Mouse (Mus musculus): ENCODE results near the gene Carns1. TPM values are rescaled to one million over a fixed set of nuclear protein-coding genes. Genes with fewer than 3 reads are reported as not detected.
"Not testable (repeated sequence)": the region's sequence is repeated elsewhere in the genome, so short reads cannot be mapped to it uniquely, and the experiment has no call there.

Carns1 gene
- polyA plus RNA-seq, 1 experiment from 2014 or later = 4.4 TPM

DNA sequence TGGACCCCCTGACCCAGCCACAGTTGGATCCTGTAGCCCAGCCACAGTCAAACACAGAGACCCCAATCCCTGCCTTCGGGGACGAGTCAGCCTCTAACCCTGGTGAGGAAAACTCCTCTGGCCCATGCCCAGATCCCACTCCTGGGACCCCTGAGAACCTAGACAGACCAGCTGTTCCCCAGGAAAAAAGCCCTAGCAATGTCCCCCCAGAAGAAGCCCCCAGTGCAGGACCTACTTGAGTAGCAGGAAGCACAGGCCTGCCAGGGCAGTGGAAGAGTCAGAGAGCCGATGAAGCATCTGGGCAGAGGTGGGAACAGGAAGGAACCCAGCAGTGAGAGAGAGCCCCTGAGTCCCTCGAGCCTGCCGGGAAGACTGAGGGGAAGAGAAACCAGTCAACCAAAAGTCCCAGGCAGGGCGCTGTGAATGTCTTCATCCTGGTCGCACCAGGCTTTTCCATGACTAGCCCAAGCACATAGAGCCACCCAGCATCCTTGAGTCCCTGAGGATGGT is 31.5 kb downstream of the Carns1 start, which contains the start of gene Cabp4:
Cabp4 (minus strand) TSS at position 275 of the 510 bp plus-strand sequence.
- 82% methylated on average over 7 of the region's 7 CpGs for WGBS
- no peak for DNase-seq (ENCODE audit: low spot score)
- no peak within 1 kb of the TSS for H3K27ac ChIP-seq (replicated peaks)

DNA sequence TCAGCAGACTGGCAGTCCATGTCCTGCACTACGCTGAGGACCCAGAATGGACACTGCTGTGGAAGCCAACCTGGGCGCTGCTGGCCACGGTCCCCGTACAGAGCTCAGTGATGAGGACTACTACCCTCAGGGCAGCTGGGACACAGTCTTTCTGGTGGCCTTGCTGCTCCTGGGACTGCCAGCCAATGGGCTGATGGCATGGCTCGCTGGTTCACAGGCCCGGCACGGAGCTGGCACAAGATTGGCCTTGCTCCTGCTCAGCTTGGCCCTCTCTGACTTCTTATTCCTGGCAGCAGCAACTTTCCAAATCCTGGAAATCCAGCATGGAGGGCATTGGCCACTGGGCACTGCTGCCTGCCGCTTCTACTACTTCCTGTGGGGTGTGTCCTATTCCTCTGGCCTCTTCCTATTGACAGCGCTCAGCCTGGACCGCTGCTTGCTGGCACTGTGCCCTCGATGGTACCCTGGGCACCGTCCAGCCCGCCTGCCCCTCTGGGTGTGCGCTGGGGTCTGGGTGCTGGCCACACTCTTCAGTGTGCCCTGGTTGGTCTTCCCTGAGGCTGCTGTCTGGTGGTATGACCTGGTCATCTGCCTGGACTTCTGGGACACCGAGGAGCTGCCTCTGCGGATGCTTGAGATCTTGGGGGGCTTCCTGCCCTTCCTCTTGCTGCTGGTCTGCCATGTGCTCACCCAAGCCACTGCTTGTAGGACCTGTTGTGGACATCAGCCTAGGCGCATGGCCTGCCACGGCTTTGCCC is 32.7 kb downstream of the Carns1 start:
- no peak overlapping the region for H3K27ac ChIP-seq (replicated peaks)
- 90% methylated on average over 18 of the region's 18 CpGs for WGBS
- no peak overlapping the region for H3K4me3 ChIP-seq
- H3K4me1 ChIP-seq = peaks cover 9% of the 10 kb centered on the region
- no peak for DNase-seq (ENCODE audit: low spot score)
- H3K9me3 ChIP-seq = peaks cover 3% of the 10 kb centered on the region; the same call in 1 of the 2 replicates
- H3K36me3 ChIP-seq (replicated peaks) = no peaks in the 10 kb centered on the region
- H3K27me3 ChIP-seq (replicated peaks; ENCODE audit: low read depth, poor library complexity, severe bottlenecking) = no peaks in the 10 kb centered on the region

More for the DNA sequence above, 31.5 kb downstream of the Carns1 start, which contains the start of gene Cabp4:
- no peaks in the 10 kb centered on the region for H3K36me3 ChIP-seq (replicated peaks)
- no peak within 1 kb of the TSS for H3K4me3 ChIP-seq
- peaks cover 3% of the 10 kb centered on the region; the same call in 1 of the 2 replicates for H3K9me3 ChIP-seq
- peaks cover 19% of the 10 kb centered on the region for H3K4me1 ChIP-seq
- H3K27me3 ChIP-seq (replicated peaks; ENCODE audit: low read depth, poor library complexity, severe bottlenecking) = no peaks in the 10 kb centered on the region

DNA sequence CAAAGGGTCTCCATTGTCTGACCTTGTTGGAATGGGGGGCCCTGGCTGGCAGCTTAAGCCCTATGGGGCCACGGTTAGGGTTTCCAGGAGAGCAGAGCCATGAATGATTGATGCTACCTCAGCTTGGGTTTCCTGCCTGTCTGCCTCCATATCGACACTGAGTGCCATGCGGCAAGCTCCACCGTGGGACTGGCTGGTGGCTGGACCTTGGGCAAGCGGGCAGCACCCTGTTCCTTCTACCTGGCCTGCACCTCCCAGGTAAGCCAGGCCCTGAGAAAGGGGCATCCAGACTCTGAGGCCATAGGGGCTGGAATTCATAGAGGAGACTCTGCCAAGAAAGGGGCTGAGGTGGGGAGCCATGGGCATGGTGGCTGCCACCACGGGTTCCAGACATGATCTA is 35.1 kb downstream of the Carns1 start:
- Histone ChIP-seq H3K36me3 (replicated peaks) (no peaks in the 10 kb centered on the region), H3K27me3 (replicated peaks; ENCODE audit: low read depth, poor library complexity, severe bottlenecking) (0 out of 2 replicates have a peak, but pooled peaks cover 3% of the 10 kb centered on the region), H3K27ac (replicated peaks) (no peak overlapping the region), H3K4me3 (no peak overlapping the region), H3K9me3 (no peaks in the 10 kb centered on the region), H3K4me1 (peaks cover 8% of the 10 kb centered on the region)
- 81% methylated on average over 6 of the region's 6 CpGs for WGBS
- no peak for DNase-seq (ENCODE audit: low spot score)

DNA sequence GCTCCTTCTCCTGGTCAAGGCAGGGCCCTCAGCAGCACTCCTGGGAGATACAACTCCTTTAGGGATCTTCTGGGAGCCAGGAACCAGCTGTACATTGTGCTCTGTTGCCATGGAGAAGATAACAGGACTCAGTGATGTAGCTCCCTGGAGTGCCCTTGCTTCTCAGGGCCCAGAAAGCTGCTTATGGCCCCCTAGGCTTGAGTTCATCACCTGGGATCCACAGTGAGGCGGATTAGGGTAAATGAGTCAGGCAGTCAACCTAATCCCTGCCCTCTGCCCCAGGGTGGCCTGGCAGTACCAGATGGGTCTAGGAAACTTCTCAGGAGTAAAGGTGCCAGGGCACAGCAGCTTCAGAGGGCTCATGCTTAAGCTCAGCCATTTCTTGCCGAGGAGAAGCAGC is 35.8 kb downstream of the Carns1 start, which contains the start of gene Gpr152:
Gpr152 (plus strand) TSS at position 342 of the 400 bp plus-strand sequence.
- Histone ChIP-seq H3K4me1 (peaks cover 8% of the 10 kb centered on the region), H3K9me3 (no peaks in the 10 kb centered on the region), H3K36me3 (replicated peaks) (no peaks in the 10 kb centered on the region), H3K27ac (replicated peaks) (0 out of 2 replicates have a peak within 1 kb of the TSS, but pooled peaks have one; percentile 10), H3K27me3 (replicated peaks; ENCODE audit: low read depth, poor library complexity, severe bottlenecking) (0 out of 2 replicates have a peak, but pooled peaks cover 3% of the 10 kb centered on the region), H3K4me3 (no peak within 1 kb of the TSS)
- no peak for DNase-seq (ENCODE audit: low spot score)
- WGBS = 73% methylated on average over 2 of the region's 2 CpGs

DNA sequence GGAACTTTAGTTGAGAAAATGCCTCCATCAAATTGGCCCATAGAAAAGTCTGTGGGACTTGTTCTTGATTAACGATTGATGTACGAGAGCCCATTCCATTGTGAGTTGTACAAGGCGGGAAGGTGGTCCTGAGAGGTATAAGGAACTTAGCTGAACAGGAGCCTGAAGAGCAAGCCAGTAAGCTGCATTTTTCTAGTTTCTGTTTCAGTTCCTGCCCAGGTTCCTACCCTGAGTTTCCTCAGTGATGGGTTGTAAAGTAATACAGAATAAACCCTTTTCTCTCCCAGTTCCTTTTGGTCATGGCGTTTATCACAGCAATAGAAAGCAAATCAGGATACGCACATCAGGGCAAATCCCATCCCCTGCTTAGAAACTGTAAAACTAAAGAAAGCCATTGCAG is 37.4 kb downstream of the Carns1 start:
- Histone ChIP-seq H3K9me3 (no peaks in the 10 kb centered on the region), H3K27me3 (replicated peaks; ENCODE audit: low read depth, poor library complexity, severe bottlenecking) (0 out of 2 replicates have a peak, but pooled peaks cover 3% of the 10 kb centered on the region), H3K27ac (replicated peaks) (no peak overlapping the region), H3K4me1 (peaks cover 8% of the 10 kb centered on the region), H3K4me3 (no peak overlapping the region), H3K36me3 (replicated peaks) (peaks cover 8% of the 10 kb centered on the region)
- DNase-seq (ENCODE audit: low spot score) = no peak
- 89% methylated on average over 5 of the region's 5 CpGs for WGBS

DNA sequence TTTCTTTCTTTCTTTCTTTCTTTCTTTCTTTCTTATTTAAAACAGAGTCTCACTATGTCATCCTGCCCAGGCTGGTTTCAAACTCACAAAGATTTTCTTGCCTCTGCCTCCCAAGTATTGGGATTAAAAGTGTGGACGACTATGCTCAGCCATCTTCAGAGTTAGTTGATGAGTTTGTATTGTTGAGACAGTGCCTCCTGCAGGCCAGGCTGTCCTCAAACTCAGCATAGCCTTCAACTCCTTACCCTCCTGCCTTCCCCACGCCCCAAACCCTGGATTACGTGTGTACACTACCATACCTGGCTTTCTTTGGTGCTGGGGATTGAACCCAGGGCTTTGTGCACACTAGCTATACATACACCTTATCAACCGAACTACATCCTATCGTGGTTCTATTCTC is 38.8 kb downstream of the Carns1 start:
- no peak for DNase-seq (ENCODE audit: low spot score)
- Histone ChIP-seq H3K36me3 (replicated peaks) (peaks cover 23% of the 10 kb centered on the region), H3K4me3 (no peak overlapping the region), H3K27ac (replicated peaks) (no peak overlapping the region), H3K27me3 (replicated peaks; ENCODE audit: low read depth, poor library complexity, severe bottlenecking) (0 out of 2 replicates have a peak, but pooled peaks cover 3% of the 10 kb centered on the region), H3K4me1 (peaks cover 8% of the 10 kb centered on the region), H3K9me3 (no peaks in the 10 kb centered on the region)
- 80% methylated on average over 5 of the region's 5 CpGs for WGBS

DNA sequence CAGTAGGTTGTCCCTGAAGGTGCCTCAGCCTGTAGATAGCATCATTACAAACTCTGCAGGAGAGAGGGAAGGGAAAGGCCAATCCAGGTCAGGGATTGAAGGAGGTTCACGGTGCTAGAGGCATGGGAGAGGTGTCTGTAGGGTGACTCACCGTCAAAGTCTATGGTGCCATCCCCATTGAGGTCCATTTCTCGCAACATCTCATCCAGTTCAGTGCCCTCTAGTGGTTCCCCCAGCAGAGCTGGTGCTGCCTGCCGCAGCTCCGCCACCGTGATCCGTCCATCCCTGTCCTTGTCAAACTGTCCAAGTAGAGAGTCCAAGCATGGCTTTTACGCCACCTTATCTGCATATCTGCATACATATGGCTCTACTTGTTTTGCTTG is 39.3 kb downstream of the Carns1 start:
- DNase-seq (ENCODE audit: low spot score); H3K4me3 ChIP-seq; H3K4me1 ChIP-seq; H3K9me3 ChIP-seq; H3K27me3 ChIP-seq (replicated peaks; ENCODE audit: low read depth, poor library complexity, severe bottlenecking); H3K27ac ChIP-seq (replicated peaks): not testable (repeated sequence)
- peaks cover 28% of the 10 kb centered on the region for H3K36me3 ChIP-seq (replicated peaks)
- WGBS = 19% methylated on average over 8 of the region's 8 CpGs

DNA sequence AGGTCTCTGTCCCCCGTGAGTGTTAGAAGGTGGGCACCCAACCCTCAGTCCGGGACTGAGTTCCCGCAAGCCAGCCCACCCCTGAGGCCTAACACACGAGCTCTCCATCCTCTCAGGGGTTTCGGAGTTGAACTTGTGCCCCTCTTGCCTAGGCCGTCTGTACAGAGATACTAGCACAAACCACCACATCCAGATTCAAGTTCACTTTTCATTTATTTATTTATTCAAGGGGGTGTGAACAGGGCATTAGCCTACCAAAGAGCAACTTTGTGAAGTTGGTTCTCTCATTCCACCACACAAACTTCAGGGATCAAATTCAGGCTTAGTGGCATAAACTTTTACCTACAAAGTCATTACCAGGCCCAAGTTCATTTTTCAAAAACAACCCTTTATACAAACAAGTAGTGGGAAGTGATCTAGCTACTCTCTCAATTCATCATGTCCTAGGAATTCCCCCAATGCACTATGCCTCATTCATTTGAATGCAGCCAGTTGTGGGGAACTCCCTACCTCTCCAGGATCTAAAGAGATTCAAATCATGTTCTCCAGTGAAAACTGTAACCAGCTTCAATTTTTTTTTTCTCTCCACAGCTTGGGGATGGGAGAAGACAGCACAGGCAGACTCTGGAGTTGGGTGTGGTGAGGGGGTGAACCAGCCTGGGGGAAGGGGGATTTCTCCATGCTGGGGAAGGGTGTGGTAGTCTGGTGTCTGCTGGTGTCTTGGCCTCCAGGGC is 39.9 kb downstream of the Carns1 start:
- H3K27me3 ChIP-seq (replicated peaks; ENCODE audit: low read depth, poor library complexity, severe bottlenecking); H3K9me3 ChIP-seq; DNase-seq (ENCODE audit: low spot score); H3K4me3 ChIP-seq; H3K4me1 ChIP-seq; H3K27ac ChIP-seq (replicated peaks): not testable (repeated sequence)
- H3K36me3 ChIP-seq (replicated peaks) = peaks cover 34% of the 10 kb centered on the region
- WGBS = 84% methylated on average over 6 of the region's 6 CpGs

DNA sequence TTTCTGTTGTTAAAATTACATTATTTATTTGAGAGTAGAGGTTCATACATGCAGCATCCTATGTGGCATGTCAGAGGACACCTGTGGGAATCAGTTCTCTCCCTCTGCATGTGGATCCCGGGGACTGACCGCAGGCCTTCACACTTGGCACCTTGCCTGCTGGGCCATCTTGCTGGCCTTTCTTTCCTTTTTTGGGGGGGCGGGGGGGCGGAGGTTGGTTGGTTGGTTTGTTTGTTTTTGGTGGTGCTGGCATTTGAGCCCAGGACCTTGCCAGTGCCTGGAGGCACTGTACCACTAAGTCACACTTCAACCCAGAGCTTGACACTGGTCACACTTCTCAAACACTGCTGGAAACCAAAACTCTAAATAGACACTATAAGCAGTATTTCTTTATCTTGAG is 40.9 kb downstream of the Carns1 start:
- 0 out of 2 replicates have a peak, but pooled peaks cover 3% of the 10 kb centered on the region for H3K27me3 ChIP-seq (replicated peaks; ENCODE audit: low read depth, poor library complexity, severe bottlenecking)
- peaks cover 4% of the 10 kb centered on the region for H3K4me1 ChIP-seq
- H3K4me3 ChIP-seq = no peak overlapping the region
- no peak for DNase-seq (ENCODE audit: low spot score)
- WGBS = 91% methylated on average over 4 of the region's 4 CpGs
- no peak overlapping the region for H3K27ac ChIP-seq (replicated peaks)
- H3K9me3 ChIP-seq = no peaks in the 10 kb centered on the region
- peaks cover 44% of the 10 kb centered on the region for H3K36me3 ChIP-seq (replicated peaks)

DNA sequence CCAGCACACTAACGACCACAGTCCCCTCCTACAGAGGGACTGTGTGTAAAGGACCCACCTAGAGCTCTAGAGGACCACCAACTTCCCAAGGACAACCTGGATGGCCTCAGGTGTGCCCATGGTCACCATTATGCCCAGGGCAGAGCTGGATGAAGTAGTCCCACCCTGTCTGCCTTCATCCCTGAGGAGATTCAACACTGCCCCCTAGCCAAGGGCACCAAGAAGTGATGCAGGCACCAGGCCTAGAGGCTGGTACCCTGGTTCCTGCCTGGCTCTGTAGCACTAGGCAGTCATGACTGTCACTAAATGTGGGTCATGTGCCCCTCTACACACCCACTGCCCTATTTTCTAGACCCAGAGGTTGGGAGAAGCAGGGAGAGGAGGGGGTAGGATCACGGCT is 43.5 kb downstream of the Carns1 start:
- H3K4me3 ChIP-seq = no peak overlapping the region
- no peak for DNase-seq (ENCODE audit: low spot score)
- H3K27ac ChIP-seq (replicated peaks) = no peak overlapping the region
- WGBS = 95% methylated on average over 2 of the region's 2 CpGs
- H3K36me3 ChIP-seq (replicated peaks) = peaks cover 65% of the 10 kb centered on the region
- H3K9me3 ChIP-seq = no peaks in the 10 kb centered on the region
- H3K4me1 ChIP-seq = peaks cover 9% of the 10 kb centered on the region
- no peaks in the 10 kb centered on the region for H3K27me3 ChIP-seq (replicated peaks; ENCODE audit: low read depth, poor library complexity, severe bottlenecking)

DNA sequence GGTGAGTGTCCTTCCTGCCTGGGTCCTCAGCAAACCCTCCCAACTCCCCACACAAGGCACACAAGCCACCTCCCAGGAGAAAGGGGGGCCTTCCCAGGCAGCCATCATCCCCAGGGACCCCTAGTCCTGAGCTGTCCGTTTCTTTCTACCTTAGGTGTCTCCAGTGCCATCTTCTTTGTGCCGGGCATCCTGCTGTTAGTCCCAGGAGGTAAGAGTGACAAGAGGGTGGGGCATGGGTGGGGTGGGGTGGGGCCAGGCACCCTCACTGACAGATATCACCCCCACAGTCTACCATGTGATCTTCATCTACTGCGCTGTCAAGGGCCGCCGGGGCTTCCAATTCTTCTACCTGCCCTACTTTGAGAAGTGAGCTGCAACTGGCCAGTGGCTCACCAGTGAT is 44.2 kb downstream of the Carns1 start:
- no peak for DNase-seq (ENCODE audit: low spot score)
- Histone ChIP-seq H3K27ac (replicated peaks) (no peak overlapping the region), H3K36me3 (replicated peaks) (peaks cover 65% of the 10 kb centered on the region), H3K4me1 (peaks cover 16% of the 10 kb centered on the region), H3K9me3 (no peaks in the 10 kb centered on the region), H3K27me3 (replicated peaks; ENCODE audit: low read depth, poor library complexity, severe bottlenecking) (no peaks in the 10 kb centered on the region), H3K4me3 (no peak overlapping the region)
- WGBS = 91% methylated on average over 5 of the region's 5 CpGs

DNA sequence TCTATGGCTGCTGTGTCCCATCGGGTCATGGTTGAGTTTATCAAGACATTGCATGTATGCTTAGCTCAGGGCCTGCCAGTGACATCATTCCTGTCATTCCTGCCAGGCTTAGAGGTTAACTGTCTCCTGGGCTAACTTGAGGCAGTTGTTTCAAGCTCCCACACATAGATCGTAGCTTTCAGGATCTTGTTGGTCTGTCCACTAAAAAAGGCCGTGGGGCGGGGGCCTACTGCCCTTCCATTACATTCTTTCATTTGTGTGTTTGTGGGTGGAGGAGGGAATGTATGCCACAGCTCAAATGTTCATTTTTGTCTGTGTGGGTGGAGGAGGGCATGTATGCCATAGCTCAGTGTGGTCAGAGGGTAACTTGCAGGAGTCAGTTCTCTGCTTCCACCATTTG is 45.2 kb downstream of the Carns1 start:
- no peak for DNase-seq (ENCODE audit: low spot score)
- WGBS = 91% methylated on average over 4 of the region's 4 CpGs
- Histone ChIP-seq H3K4me1 (peaks cover 22% of the 10 kb centered on the region), H3K4me3 (no peak overlapping the region), H3K9me3 (no peaks in the 10 kb centered on the region), H3K27me3 (replicated peaks; ENCODE audit: low read depth, poor library complexity, severe bottlenecking) (no peaks in the 10 kb centered on the region), H3K27ac (replicated peaks) (no peak overlapping the region), H3K36me3 (replicated peaks) (peaks cover 65% of the 10 kb centered on the region)

Measured in embryonic facial prominence, embryonic 10.5 days (tissue).